Mouse (Mus musculus) stomach, postnatal 0 days (tissue): ENCODE results near the gene Cep135.

Experiments
- CTCF ChIP-seq: IDR thresholded peaks from 2 replicates; pipeline ENCODE4 v1.5.1; 2016; ENCODE audit warnings: antibody characterized with exemption, low read depth, mild to moderate bottlenecking, moderate library complexity
- EP300 ChIP-seq: optimal IDR thresholded peaks from 2 replicates; pipeline ENCODE3; 2016; ENCODE audit warnings: antibody characterized with exemption

DNA sequence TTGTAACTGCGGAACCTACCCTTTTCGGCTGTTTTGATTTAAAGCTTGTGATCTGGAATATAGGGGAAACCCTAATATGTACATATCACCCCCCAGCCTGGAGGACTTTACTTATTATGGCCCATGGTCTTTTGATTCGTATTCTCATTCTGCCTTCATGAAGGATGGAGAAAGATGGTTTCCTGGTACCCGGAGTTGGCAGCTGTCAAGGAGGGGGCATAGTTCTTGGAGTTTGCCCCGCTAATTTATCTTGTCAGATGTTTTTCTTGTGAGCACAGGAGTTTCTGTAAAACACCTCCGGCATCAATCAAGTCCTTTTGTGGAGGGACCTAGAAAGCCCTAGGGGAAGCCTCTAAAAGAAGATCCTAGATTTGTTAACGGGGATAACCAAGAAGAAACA lies 813 bp downstream of the Cep135 start:
- no peak for TF ChIP-seq CTCF
- TF ChIP-seq EP300, result no peak
